10 mouse cellular contexts compared by ENCODE assay signal in genomic region chr3:97048360-97048759, GRCm38 (mm10).
DNase-seq lines count a peak whose midpoint lies in the region; TF ChIP-seq lines count a peak whose summit lies in the region.
"Had no signal": no experiment of that assay in that cellular context is flagged by ENCODE, and none has a peak within 500 bp of the region (broad histone marks: within the 10 kb centered on the region; RNA-seq: fewer than 3 reads in every experiment).

No protein-coding gene starts in this region.

- TF ChIP-seq EP300 in CH12.LX (IDR thresholded peaks at IDR 0.05; ENCODE audit: low read length): no peak
- TF ChIP-seq EP300 in MEL (IDR thresholded peaks at IDR 0.05; ENCODE audit: low read depth in 1 of 2, low read length in 2 of 2): no peak

- H3K4me2 ChIP-seq in CH12.LX (ENCODE audit: insufficient read depth, low read depth, poor library complexity, severe bottlenecking): no peak overlapping the region
- H3K4me2 ChIP-seq: hindbrain, embryonic 15.5 days had no signal

- peak; percentile 45 for TF ChIP-seq CTCF in layer of hippocampus, adult 2 months (conservative IDR thresholded peaks at IDR 0.05)
- peak in 1 of 2 experiments; percentile 53; a peak in 2 of 4 replicates for TF ChIP-seq CTCF in CH12.LX (conservative IDR thresholded peaks at IDR 0.05 in 1 of 2, IDR thresholded peaks at IDR 0.05 in 1 of 2; ENCODE audit: low read depth in 2 of 2, low read length in 2 of 2)
- peak; percentile 60 to 69 (median 62) for TF ChIP-seq CTCF in MEL (IDR thresholded peaks at IDR 0.05 in 2 of 3, conservative IDR thresholded peaks at IDR 0.05 in 1 of 3; ENCODE audit: control insufficient read depth in 1 of 3, insufficient read depth in 1 of 3, low read depth in 2 of 3, low read length in 3 of 3, poor library complexity in 1 of 3, severe bottlenecking in 1 of 3)

- H3K79me2 ChIP-seq in CH12.LX (replicated peaks; ENCODE audit: control insufficient read depth, extremely low read depth, insufficient read depth, poor library complexity, severe bottlenecking) (no peaks in the 10 kb centered on the region), MEL (ENCODE audit: control insufficient read depth, insufficient read depth, low read length, poor library complexity) (no peaks in the 10 kb centered on the region)

- H3K9ac ChIP-seq in CH12.LX (ENCODE audit: insufficient read depth, low read depth): no peak overlapping the region
- H3K9ac ChIP-seq in MEL (ENCODE audit: control insufficient read depth, low read depth, low read length, poor library complexity, severe bottlenecking): no peak overlapping the region
- H3K9ac ChIP-seq: hindbrain, embryonic 15.5 days had no signal

- H3K4me1 ChIP-seq in CH12.LX (ENCODE audit: control insufficient read depth in 1 of 2, insufficient read depth in 2 of 2) (peaks cover 0 to 8% of the 10 kb centered on the region in 2 experiments; a peak in 2 of 4 replicates), MEL (ENCODE audit: control insufficient read depth in 1 of 2, insufficient read depth in 2 of 2, low read length in 2 of 2) (peaks cover 0 to 3% of the 10 kb centered on the region in 2 experiments; a peak in 1 of 4 replicates)
- H3K4me1 ChIP-seq: hindbrain, embryonic 15.5 days had no signal

- no peaks in the 10 kb centered on the region for H3K36me3 ChIP-seq in CH12.LX (replicated peaks in 1 of 2; ENCODE audit: control insufficient read depth in 1 of 2, insufficient read depth in 1 of 2, low read length in 1 of 2)
- H3K36me3 ChIP-seq in MEL (ENCODE audit: control insufficient read depth in 1 of 2, insufficient read depth in 2 of 2, low read length in 2 of 2): no peaks in the 10 kb centered on the region
- H3K36me3 ChIP-seq: hindbrain, embryonic 15.5 days had no signal

- H3K27me3 ChIP-seq in CH12.LX (replicated peaks): no peaks in the 10 kb centered on the region
- H3K27me3 ChIP-seq in MEL (ENCODE audit: control insufficient read depth in 1 of 2, insufficient read depth in 2 of 2, low read length in 2 of 2): peaks cover 2 to 3% of the 10 kb centered on the region in 2 experiments
- H3K27me3 ChIP-seq: hindbrain, embryonic 15.5 days had no signal

- dilution Hi-C loops in CH12.LX (cut with MboI; ENCODE audit: extremely low pct_ligation_motif_present, extremely low pct_unique_long_range_greater_than_20kb, low sequenced_read_pairs): no loop called here

- TF ChIP-seq POLR2A in CH12.LX (IDR thresholded peaks at IDR 0.05; ENCODE audit: low read depth, low read length) (no peak), MEL (IDR thresholded peaks at IDR 0.05; ENCODE audit: control insufficient read depth in 1 of 2, insufficient read depth in 1 of 2, low read depth in 1 of 2, low read length in 2 of 2, poor library complexity in 1 of 2) (no peak)

- H3K9me3 ChIP-seq in CH12.LX (replicated peaks; ENCODE audit: low read length) (peaks cover 3% of the 10 kb centered on the region), MEL (replicated peaks; ENCODE audit: insufficient read depth, low read length) (no peaks in the 10 kb centered on the region)
- H3K9me3 ChIP-seq: hindbrain, embryonic 15.5 days had no signal

- DNase-seq in layer of hippocampus, adult 2 months (ENCODE audit: low spot score in 2 of 2): no peak
- no peak for DNase-seq in layer of hippocampus, adult 11-12 months (ENCODE audit: low spot score)
- DNase-seq in CH12.LX (ENCODE audit: extremely low read depth) (peak; percentile 29), MEL (ENCODE audit: low read depth, low spot score) (peak; percentile 59)
- peak; percentile 12 for DNase-seq in naive thymus-derived CD4-positive, alpha-beta T cell, adult 2 months (ENCODE audit: low read depth)
- DNase-seq in layer of hippocampus, postnatal 10 days (ENCODE audit: low spot score in 2 of 2): no peak
- DNase-seq in urinary bladder, postnatal 10 days (ENCODE audit: low spot score): no peak
- DNase-seq: cerebellum, adult 18-20 months; left cerebral cortex, postnatal 4 days had no signal

- H3K27ac ChIP-seq in layer of hippocampus, adult 2 months: no peak overlapping the region
- H3K27ac ChIP-seq in CH12.LX (ENCODE audit: insufficient read depth, low read depth): no peak overlapping the region
- no peak overlapping the region for H3K27ac ChIP-seq in MEL (ENCODE audit: control insufficient read depth, low read depth, low read length)
- H3K27ac ChIP-seq: hindbrain, embryonic 15.5 days had no signal

- H3K4me3 ChIP-seq in layer of hippocampus, adult 2 months: no peak overlapping the region
- no peak overlapping the region for H3K4me3 ChIP-seq in CH12.LX (replicated peaks in 1 of 3; ENCODE audit: low read depth in 2 of 3, low read length in 2 of 3, poor library complexity in 1 of 3)
- H3K4me3 ChIP-seq in MEL (ENCODE audit: control insufficient read depth in 1 of 2, insufficient read depth in 1 of 2, low read depth in 2 of 2, low read length in 2 of 2): no peak overlapping the region
- H3K4me3 ChIP-seq: hindbrain, embryonic 15.5 days had no signal

- in situ Hi-C loops in CH12.LX (cut with MboI; ENCODE audit: low pct_ligation_motif_present, low pct_unique_long_range_greater_than_20kb, low sequenced_read_pairs): no loop called here

- peak; percentile 27 for TF ChIP-seq RAD21 in CH12.LX (IDR thresholded peaks at IDR 0.05; ENCODE audit: low read depth, low read length)
- peak; percentile 45 for TF ChIP-seq RAD21 in MEL (IDR thresholded peaks at IDR 0.05; ENCODE audit: low read depth, low read length)

TF ChIP-seq in CH12.LX, 34 proteins besides CTCF, POLR2A, EP300 and RAD21:
- no peak for TF ChIP-seq JUND (conservative IDR thresholded peaks at IDR 0.05; ENCODE audit: low read depth, low read length)
- peak; percentile 51 for TF ChIP-seq SMC3 (IDR thresholded peaks at IDR 0.05; ENCODE audit: low read depth, low read length)

TF ChIP-seq in MEL, 35 proteins besides CTCF, POLR2A, EP300 and RAD21:
- TF ChIP-seq KAT2A (conservative IDR thresholded peaks at IDR 0.05; ENCODE audit: low read depth, low read length) (no peak), ETS1 (IDR thresholded peaks at IDR 0.05; ENCODE audit: low read depth, low read length) (no peak), ZNF384 (IDR thresholded peaks at IDR 0.05; ENCODE audit: low read depth, low read length) (no peak), POLR2AphosphoS2 (IDR thresholded peaks at IDR 0.05; ENCODE audit: low read length) (no peak), SMC3 (IDR thresholded peaks at IDR 0.05; ENCODE audit: low read depth, low read length) (peak; percentile 65), MEF2A (IDR thresholded peaks at IDR 0.05; ENCODE audit: extremely low read depth, insufficient replicate concordance, low read depth, low read length, poor library complexity, severe bottlenecking) (no peak), E2F4 (IDR thresholded peaks at IDR 0.05; ENCODE audit: borderline replicate concordance, low read depth, low read length) (no peak)

Comparison
In these comparisons a context has a peak if more than half of its experiments do, and no peak if none do; other contexts are left out.
1. DNase-seq: peak in CH12.LX (single experiment), MEL (single experiment) and naive thymus-derived CD4-positive, alpha-beta T cell, adult 2 months (single experiment); none in layer of hippocampus, adult 2 months (0 of 2), layer of hippocampus, adult 11-12 months (single experiment), layer of hippocampus, postnatal 10 days (0 of 2) and urinary bladder, postnatal 10 days (single experiment).